Mouse (Mus musculus) heart, adult 2 months (tissue): ENCODE measurements around the gene Rb1.

ENCODE experiments used
- CTCF ChIP-seq: fragments of 200-600 bp; IDR thresholded peaks from 2 replicates; pipeline ENCODE4 v1.8.1; 2022; ENCODE audit warnings: antibody characterized with exemption, mild to moderate bottlenecking, moderate library complexity
- EP300 ChIP-seq: fragments of 200-500 bp; IDR thresholded peaks from 2 replicates; pipeline ENCODE4 v1.6.1; 2011; ENCODE audit warnings: low read depth, low read length, control low read depth; ENCODE audit not compliant: insufficient read depth

GRCm38 (mm10) chr14:73162192-73162800, 163.3 kb downstream of the Rb1 start:
- TF ChIP-seq CTCF (no peak), EP300 (no peak)
